Mouse (Mus musculus) embryonic fibroblast, embryonic 13.5 days (primary cell): ENCODE results near the gene Pde10a.

Experiments
- CTCF ChIP-seq: IDR thresholded peaks from 2 replicates; pipeline ENCODE4 v1.5.1; 2011; ENCODE audit warnings: mild to moderate bottlenecking, control low read depth, low read length, moderate library complexity, borderline replicate concordance; ENCODE audit not compliant: insufficient read depth
- POLR2A ChIP-seq: IDR thresholded peaks from 2 replicates; pipeline ENCODE4 v1.6.1; 2011; ENCODE audit warnings: low read depth, mild to moderate bottlenecking, control low read depth, low read length, moderate library complexity

DNA sequence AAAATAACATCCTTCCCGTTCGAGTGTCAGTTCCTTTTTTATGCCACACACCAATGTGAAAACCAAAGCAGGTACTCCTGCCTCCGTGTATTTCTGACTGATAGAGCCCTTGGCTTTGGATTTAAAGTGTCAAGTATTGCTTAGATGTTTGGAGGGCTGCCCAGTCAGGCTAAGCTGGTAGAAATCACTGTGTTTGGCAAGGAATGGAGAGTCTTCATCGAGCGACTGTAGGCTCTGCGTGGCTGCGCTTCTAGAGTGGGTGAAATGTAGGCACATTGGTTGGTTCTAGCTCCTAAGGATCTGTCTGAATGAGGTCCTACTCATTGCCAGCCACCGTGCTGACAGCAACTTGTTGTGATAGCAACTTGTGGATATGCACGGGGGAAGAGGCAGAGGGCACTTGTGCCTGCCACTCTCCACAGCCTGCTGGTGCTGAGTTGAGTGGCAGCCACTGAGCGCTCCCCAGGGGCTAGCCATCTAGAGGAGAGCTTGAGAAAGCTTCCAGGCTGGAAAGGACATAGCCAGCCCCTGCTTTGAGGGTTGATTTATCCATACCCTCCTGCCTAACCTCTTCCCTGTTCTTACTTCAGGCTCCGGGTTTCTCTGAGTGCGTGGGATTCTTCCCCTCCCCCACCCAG, 287.2 kb downstream of the Pde10a start:
- TF ChIP-seq POLR2A (no peak), CTCF (no peak)
